Mouse (Mus musculus) liver, adult (tissue): ENCODE measurements around the gene Dclk1.

Experiments used
- GATA4 ChIP-seq: IDR thresholded peaks from 2 replicates; pipeline ENCODE4 v1.6.1; 2014; ENCODE audit warnings: mild to moderate bottlenecking, low read length; ENCODE audit not compliant: insufficient replicate concordance

The Dclk1 gene

DNA sequence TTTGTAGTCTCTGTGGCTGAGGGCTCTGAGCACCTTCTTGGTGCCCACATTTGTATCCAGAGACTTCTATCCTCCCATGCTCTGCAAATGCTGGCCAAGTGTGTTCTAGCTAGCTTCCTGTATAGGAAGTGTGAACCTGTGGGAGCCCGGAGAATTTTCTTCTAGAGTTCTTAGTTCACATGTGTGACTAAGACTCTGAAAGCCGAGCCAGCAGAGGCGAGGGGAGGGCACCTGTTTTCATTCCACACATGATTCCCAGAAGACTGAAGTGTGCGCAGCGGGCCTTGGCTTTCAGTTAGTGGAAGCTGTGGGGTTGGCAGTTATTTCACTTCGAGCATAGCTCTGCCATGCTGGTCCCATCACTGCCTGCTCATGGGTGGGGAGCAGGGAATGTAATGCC, 1.9 kb downstream of the Dclk1 start:
- TF ChIP-seq GATA4 = no peak

DNA sequence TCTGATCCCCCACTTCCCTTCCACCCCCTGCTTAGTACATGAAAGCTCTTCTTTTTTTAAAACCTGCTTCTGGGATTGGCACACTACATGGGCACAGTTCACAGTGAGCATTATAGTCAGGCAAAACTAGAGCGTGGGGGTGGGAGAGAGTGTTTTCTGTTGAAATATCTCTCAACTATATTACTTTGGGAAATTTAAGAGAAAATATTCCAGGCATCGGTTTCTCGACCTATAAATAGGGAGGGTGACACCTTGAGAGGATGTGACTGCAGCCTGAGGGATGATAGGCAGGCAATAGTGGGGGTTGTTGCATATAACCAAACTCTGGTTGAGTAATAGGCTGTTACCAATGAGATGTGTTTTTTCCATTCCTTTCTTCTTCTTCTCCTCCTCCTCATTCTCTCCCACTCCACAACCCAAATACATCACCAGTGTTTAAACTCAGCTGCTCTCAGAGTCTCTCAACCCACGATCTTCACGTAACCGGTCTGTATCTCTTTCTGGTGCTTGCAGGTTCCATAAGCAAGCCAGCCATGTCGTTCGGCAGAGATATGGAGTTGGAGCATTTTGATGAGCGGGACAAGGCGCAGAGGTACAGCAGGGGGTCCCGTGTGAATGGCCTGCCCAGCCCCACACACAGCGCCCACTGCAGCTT, 4.6 kb downstream of the Dclk1 start:
- TF ChIP-seq GATA4 = no peak

DNA sequence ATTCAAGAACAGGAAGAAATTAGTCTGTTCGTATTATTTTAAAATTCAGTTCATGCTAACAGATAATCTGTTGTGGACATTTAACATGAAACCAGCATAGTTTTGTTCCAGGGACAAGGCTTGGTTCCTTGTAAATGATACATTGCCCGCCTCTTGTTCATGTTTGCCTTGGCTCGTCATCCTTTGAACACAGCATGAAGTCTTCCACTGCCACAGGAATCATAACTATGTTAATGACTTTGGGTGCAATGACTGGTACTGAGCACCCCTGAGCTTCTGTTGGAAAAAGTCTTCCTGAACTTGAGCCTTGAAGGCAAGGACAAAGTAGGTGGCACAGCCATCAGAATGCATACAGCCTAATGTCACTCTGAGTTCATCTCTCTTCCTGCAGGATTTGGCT, 5.9 kb downstream of the Dclk1 start:
- no peak for TF ChIP-seq GATA4

DNA sequence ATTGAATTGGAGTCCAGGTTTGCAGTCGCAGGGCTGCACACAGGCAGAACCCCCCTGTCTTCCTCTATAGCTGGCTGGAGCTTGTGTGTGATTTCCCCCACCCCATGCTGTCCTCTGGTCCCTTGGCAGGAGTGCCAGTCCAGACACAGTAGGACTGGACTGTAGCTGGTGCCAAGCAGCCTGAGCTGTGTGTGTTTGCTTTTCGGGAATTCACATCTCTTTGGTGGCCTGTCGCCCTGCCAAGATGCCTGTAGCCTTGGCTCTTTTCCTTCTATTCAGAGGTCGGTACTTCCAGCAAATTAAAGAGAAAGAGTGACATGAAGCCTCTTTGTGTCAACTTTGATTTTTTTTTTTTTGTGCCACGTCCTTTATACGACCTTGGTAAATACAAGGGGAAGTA, 6.3 kb downstream of the Dclk1 start:
- TF ChIP-seq GATA4 = no peak

DNA sequence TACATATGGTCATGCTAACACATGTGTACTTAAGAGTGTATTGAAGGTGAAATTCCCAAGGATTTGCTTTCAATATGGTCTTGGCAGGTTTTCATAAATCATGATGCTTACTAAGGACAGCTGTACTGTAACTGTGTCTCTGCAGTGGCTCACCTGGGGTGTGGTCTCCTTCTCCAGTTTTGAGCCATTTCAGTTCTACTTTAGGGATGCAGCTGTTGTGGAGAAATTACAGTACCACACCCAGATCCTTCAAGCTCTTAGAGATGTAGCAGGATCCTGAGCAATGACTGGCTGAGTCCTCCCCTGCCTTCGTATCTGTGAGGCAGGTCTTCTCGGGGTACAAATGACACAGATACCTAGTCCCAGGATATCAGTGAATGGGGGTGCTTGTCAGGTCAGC, 8.5 kb downstream of the Dclk1 start:
- TF ChIP-seq GATA4 = no peak

DNA sequence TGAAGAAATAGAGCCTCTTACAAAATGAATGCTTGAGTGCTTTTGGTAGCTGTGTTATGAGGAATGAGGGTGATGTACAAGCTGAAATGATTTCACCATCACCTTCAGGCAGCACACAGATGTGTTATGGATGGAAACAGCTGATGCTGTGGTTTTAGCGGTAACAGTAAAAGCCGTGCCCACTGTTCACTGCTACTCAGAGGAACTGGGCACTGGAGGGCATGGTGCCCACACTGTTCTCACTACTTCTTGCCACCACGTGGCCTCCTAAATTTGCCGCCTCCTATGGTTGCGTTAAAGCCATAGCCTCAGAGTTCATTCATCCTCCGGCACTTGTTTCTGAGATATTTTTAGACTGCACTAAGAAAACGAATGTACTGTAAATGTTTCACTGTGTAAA, 18.0 kb downstream of the Dclk1 start:
- TF ChIP-seq GATA4 = no peak

DNA sequence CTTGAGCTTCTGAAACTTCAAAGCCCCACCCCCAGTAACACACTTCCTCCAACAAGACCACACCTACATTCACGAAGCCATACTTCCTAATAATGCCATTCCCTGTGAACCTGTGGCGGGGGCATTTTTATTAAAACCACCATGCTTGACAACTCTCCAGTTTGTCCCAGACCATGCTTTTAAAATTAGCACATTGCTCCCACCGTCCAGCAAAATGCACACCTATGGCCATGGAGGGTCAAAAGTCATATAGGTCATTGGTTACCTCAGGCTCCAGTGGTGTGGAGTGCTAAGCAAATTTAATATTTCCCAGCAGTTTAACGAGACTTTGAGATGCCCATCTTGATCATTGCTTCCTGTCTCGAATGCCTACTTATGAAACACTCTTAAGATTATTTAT, 23.9 kb downstream of the Dclk1 start:
- no peak for TF ChIP-seq GATA4

DNA sequence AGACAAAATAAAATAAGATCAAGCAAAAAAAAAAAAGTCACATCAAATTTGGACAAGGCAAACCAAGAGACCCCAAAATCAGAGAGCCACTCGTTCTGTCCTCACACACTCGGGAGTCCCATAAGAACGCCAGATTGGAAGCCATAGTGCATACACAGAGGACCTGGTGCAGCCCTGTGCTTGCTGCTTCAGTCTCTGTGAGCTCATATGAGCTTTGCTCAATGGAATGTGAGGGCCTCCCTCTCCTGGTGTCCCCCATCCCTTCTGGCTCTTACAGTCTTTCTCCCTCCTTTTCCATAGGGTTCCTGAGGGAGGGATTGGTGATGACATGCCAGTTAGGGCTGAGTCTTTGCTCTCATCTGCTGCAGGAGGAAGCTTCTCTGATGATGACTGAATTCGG, 27.6 kb downstream of the Dclk1 start:
- TF ChIP-seq GATA4 = no peak

DNA sequence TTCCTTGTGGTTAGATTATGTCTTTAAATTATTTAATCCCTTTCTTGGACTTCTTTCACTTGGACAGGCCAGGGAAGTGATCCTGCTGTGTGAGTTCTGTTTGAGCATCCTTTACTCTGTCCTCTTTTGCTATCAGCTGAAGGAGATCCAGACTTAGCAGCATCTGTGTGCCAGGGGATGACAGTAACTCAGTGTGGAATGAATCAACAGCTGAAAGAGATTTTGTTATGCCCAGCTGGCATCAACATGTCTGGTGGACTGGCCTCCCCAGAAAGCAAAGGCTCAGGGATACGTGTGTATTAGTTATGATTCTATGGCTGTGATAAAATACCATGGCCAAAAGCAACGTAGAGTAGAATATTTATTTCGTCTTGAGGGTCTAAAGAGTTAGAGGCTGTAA, 28.2 kb downstream of the Dclk1 start:
- no peak for TF ChIP-seq GATA4

DNA sequence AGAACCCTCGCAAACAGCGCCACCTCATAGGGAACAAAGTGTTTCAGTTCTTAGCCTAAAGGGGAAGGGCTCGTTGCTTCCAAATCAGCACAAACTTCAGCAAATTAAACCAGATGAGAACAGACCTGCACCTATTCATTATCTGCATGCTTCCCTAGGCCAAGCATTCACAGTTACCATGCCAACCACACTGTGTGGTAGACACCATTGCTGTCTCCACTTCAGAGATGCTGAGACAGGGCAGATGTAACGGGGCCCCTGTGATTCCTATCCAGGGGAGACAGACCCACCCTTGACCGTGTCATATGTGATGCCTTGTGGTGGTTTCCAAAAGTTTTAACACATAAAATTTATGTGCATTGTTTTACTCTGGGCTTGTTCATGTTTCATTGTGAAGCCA, 28.8 kb downstream of the Dclk1 start:
- no peak for TF ChIP-seq GATA4

DNA sequence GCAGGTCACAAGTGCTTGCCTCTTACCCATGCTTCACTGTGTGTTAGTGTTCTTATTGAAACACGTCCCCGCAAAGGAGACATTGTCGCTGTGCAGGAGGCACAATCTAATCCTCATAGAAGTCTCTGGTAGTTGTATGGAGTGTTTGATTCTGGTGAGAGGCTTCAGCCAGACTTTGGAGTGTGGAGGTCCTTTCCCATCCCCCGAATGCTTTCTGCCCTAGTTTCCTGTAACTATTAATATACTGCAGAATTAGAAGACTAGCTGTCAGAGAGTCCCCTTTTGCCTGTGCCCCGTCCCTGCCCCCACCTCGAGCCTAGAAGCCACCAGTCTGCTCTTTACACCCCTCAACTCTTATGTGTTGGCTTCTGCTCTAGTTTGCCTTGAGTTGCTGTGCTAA, 30.4 kb downstream of the Dclk1 start:
- no peak for TF ChIP-seq GATA4

DNA sequence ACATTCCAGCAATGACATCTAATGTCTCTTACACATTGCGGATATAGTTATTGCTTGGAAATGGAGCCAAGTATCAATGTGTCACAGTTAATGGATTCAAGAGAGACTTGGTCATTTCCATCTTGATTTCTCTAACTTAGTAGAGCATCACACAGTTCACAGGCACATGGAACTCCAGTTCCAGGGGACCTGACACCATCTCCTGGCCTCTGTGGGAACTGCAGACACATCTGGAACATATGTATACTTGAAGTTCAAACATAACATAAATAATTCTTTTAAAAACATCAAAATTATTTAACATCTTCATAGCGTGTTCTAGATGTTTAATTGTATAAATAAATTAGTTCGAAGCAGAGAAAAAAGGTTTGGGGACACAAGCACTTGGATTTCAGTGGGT, 34.3 kb downstream of the Dclk1 start:
- no peak for TF ChIP-seq GATA4

DNA sequence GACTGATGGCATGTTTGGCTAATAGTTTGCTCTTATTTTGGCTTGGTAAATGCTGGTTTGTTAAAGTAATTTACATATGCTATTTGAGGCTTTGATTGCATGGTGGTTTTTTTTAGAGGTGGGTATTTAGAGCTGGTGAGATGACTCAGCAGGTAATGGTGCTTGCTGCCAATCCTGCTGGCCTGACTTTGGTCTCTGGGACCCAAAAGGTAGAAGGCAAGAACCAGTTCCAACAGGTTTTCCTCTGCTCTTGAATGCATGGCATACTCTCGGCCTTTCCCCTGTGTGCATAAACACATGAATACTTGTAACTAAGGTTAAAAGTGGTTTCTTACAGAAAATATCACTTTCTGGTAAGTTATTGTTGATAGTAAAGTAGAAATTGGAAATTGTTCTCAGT, 34.7 kb downstream of the Dclk1 start:
- no peak for TF ChIP-seq GATA4

DNA sequence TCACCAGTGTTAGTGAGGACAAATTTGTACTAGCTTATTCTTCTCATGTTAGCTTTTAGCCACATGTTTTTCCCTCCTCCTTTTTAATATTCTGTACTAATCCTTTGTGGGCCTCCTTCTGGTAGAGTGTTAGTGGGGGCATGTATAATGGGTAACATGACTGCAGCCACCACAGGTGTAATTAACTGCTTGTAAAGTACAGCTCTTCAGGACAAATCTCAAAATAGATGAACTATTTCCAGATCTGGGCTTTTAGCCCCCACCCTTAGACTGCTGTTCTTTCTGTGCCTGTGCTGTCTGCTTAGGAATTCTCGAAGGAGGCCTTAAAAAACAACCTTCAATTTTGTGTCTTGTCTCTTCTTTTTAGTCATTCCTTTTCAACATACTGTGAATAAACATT, 35.7 kb downstream of the Dclk1 start:
- TF ChIP-seq GATA4 = no peak

DNA sequence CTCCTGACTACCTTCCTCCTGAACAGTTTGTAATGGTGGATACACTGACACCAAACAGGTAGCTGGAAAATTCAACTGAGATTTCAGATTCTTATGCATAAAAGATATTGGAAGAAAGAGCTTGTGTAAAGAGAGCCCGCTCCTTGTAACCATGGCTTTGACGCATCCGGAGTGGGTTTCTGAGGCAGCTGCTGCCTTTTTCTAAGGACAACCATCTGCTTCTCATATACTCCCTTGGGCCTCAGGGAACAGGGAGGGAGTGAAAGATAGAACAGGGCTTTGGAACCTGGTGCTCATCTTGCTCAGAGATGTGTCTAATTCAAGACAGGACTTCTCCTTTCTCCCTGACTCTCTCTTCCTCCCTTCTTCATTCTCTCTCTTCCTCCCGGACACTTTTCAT, 37.8 kb downstream of the Dclk1 start:
- no peak for TF ChIP-seq GATA4

DNA sequence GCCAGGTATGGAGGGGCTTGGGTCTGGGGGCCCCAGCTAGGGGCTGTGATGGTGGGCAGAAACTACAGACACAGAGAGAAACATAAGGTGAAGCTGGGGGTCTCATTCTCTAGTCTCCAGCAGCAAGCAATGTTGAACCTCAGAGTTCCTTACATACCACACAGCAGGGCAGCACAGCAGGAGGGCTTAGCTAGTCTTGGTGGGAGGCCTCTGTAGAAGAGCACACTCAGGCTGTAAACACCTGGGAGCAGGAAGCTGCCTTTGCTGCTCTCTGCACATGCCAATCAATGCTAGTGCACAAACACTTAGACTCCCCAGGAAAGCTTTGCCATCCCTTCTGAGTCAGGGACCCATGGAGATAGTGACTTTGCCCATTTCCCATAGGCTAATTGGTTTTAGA, 38.3 kb downstream of the Dclk1 start:
- TF ChIP-seq GATA4 = no peak

DNA sequence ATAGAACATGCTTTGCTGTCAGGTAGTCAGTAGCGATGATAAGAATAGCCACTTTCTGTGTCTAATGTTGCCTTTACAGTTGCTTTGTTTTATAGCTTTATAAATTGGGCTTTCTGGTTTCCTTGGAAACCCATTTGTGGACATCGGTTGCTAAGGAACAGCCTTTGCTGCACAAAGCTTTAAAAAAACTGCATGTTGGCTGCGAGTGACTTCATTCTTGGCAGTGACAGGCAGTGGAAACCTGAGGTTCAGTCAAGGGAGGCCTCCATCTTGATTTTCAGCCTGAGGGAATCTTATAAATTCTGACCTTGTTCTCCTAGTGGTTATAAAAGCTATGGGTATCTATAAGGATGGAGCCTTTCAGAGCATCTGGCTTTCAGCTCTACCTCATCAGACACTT, 42.1 kb downstream of the Dclk1 start:
- no peak for TF ChIP-seq GATA4

DNA sequence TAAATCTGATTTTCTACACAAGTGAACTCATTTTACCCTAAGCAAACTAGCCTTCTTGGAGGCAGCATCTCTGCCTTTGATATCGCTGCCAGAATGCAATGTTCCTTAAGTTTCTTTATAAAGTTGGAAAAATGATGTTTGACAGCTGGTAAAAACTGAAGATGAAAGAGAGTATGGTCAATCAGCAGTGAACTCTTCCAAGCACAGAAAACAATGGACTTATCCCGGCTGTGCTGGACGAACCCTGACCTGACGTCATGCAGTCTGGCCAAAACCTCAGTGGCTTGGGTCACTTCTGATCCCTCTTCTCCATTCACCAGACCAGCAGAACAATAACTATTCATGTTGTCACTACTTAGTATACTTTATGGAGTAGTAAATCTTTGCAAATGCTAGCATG, 46.6 kb downstream of the Dclk1 start:
- no peak for TF ChIP-seq GATA4
